Mouse (Mus musculus) hematopoietic stem cell, adult 5-6 weeks (primary cell): ENCODE data around the gene Lars2. TPM values are rescaled to one million over a fixed set of nuclear protein-coding genes. Genes with fewer than 3 reads are reported as not detected.

Experiments used
- ATAC-seq, 2 experiments: fragments of 125-278 bp in 1 of 2; replicated peaks in 1 of 2; 2 replicates each; pipeline ENCODE4 v1.8.0; 2016 to 2017; ENCODE audit warnings: inconsistent platforms in 2 of 2, mild to moderate bottlenecking in 2 of 2, moderate number of reproducible peaks in 2 of 2, low read depth in 1 of 2, moderate TSS enrichment in 1 of 2; ENCODE audit not compliant: low FRiP score in 2 of 2, poor library complexity in 2 of 2, severe bottlenecking in 2 of 2, insufficient read depth in 1 of 2, low TSS enrichment in 1 of 2
- total RNA-seq: library from RNA; stranded (forward); fragments of 172-1452, 232-1000 nt; gene quantifications from 2 replicates; pipeline ENCODE4 v1.2.3, GENCODE M21; 2017

Lars2 gene
- total RNA-seq, 1 experiment from 2014 or later: 18.6 TPM

DNA sequence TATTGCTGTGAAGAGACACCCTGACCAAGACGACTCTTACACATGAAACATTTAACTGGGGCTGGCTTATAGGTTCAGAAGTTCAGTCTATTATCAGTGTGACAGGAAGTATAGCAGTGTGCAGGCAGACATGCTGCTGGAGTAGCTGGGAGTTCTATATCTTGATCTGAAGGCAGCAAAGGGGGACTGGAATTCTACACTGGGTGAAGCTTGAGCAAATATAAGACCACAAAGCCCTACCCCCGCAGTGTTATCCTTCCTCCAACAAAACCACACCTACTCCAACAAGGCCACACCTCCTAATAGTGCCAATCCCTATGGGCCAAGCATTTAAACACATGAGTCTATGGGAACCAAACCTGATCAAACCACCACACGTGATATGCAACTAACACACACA is 85.0 kb downstream of the Lars2 start:
- no peak for ATAC-seq

- ATAC-seq: no peak
Observed at GRCm38 (mm10) chr9:123456634-123457602, 90.2 kb downstream of the Lars2 start.

DNA sequence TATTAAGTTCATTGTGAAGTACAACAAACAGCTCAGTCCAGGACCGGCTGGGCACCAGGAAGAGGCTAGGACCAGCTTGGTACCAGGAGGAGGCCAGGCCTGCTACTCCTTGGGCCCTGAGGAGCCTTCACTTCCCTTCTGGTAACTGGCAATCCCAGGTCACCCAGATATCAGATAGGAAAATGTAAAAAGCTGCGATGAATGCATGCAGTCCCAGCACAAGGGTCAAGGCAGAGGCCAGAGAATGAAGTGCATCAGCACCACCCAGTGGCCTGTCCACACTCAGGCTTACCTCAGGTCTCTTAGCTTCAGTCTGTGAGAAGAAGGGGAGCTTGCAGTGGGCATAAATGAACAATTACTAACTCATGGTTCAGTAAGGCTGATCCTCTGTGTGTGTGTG is 90.9 kb downstream of the Lars2 start:
- no peak for ATAC-seq

- no peak for ATAC-seq
Observed at GRCm38 (mm10) chr9:123467141-123467620, 100.5 kb downstream of the Lars2 start.

GRCm38 (mm10) chr9:123468406-123469085 is 101.8 kb downstream of the Lars2 start:
- no peak for ATAC-seq

GRCm38 (mm10) chr9:123469087-123469486 is 102.4 kb downstream of the Lars2 start:
- ATAC-seq: no peak

DNA sequence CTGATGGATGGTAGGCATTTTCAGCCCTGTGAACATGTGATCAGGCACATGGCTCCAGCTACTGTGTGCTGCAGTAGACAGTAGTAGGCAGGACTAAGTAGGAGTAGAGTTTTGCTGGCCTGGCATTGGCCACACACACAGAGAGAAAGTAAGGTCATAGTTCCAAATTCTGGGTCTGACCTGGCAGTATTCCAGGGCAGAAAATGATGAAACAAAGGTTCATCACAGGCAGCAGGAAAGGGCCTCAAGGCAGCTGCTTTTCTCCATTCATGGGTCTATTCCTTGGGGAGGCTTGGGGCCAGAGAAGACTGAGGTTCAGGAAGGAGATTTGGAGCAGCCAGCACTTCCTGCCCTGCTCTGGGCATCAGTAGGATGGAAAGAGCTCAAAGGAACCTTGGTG is 106.7 kb downstream of the Lars2 start:
- no peak for ATAC-seq

DNA sequence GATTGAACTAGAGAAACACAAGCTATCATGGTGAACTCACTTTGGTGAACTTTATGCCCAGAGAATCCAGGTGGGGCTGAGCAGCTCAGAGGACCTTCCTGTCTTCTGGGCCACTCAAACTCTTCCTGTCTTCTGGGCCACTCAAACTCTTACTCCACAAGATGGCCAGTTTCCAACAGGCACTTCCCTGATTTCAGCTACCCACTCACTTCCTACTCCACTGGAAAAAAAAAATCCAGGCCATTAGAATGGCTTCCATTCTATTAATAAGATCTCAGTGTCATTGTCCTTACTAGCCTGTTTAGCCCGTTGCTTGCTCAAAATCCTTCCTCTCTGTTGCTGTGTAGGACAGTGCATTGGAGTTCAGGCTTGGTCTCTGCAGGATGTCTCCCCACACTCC is 108.8 kb downstream of the Lars2 start:
- no peak for ATAC-seq

DNA sequence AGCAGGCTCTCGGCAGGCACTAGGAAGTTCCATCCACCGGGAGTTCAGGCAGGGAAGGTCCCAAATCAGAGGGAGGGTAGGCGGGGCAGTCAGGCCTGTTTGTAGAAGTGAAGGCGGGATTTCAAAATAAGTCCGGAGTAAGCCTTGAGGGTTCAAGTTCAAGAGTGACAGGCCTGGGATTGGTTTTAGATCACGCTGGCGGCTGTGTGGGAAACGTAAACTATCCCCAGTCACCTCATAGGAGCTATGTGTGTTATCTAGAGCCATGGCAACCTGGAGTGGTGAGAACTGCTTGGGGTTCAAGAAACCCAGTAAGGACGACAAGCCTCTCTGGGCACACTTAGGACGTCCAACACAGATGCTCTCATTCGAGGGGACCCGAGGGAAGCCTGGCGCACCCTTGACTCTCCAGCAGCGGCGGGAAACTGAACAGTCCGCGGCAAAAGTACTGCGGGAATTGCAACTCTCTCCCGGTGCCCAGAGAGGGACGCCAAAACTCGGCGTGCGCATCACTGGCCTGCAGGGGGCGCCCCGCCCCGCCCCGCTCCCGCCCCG is 111.4 kb downstream of the Lars2 start:
- ATAC-seq: peak in 1 of 2 experiments; percentile 33; a peak in 3 of 4 replicates

- ATAC-seq: peak in 1 of 2 experiments; percentile 41; a peak in 1 of 4 replicates
Observed at GRCm38 (mm10) chr9:123478586-123479195, 112.0 kb downstream of the Lars2 start, which contains the start of gene Limd1. Limd1 (plus strand) TSS chr9:123478706.

- ATAC-seq: 0 out of 4 replicates have a peak, but pooled peaks of 1 of the 2 experiments have one; percentile 12
Observed at GRCm38 (mm10) chr9:123479196-123479669, 112.5 kb downstream of the Lars2 start.

- no peak for ATAC-seq
Observed at GRCm38 (mm10) chr9:123479876-123480252, 113.1 kb downstream of the Lars2 start.

DNA sequence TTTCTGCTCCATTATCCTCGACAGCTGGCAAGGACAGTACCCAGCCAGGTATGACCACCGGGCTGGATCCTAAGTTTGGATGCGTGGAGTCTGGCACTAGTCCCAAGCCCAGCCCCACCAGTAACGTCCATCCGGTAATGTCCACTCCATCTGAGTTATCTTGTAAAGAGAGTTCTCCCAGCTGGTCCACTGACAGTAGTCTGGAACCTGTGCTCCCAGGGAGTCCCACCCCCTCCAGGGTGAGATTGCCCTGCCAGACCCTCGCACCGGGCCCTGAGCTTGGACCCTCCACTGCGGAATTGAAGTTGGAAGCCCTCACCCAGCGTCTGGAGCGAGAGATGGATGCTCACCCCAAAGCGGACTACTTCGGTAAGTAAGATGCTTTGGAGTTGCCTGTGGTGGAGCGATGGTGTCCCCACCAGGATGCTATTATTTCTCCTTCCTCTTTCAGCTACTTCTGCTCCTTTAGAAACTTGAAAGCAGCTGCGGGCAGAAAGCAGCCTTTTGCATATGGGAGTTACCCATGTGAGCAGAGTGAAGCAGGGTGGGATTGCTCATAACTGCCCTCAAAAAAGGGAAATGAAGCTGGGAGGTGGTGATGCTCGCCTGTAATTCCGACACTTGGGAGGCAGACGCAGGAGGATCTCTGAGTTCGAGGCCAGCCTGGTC is 113.7 kb downstream of the Lars2 start:
- ATAC-seq: peak; percentile 54 to 56

- ATAC-seq: no peak
Observed at GRCm38 (mm10) chr9:123481136-123481535, 114.4 kb downstream of the Lars2 start.

- ATAC-seq: no peak
Observed at GRCm38 (mm10) chr9:123483598-123483997, 116.9 kb downstream of the Lars2 start.

- ATAC-seq: no peak
Observed at GRCm38 (mm10) chr9:123484830-123485229, 118.1 kb downstream of the Lars2 start.

GRCm38 (mm10) chr9:123485561-123485960 is 118.8 kb downstream of the Lars2 start:
- ATAC-seq: no peak
